Mouse (Mus musculus) cortical plate, adult 2 months (tissue): ENCODE measurements around the gene Sp7.

Source experiments
- CTCF ChIP-seq: fragments of 200-500 bp; IDR thresholded peaks from 2 replicates; pipeline ENCODE4 v1.5.1; 2011; ENCODE audit warnings: mild to moderate bottlenecking, control low read depth, low read length; ENCODE audit not compliant: insufficient read depth; ENCODE audit errors: extremely low read depth
- POLR2A ChIP-seq: fragments of 200-500 bp; IDR thresholded peaks from 2 replicates; pipeline ENCODE4 v1.6.1; 2011; ENCODE audit warnings: mild to moderate bottlenecking, low read length, control low read depth; ENCODE audit not compliant: insufficient read depth; ENCODE audit errors: extremely low read depth

DNA sequence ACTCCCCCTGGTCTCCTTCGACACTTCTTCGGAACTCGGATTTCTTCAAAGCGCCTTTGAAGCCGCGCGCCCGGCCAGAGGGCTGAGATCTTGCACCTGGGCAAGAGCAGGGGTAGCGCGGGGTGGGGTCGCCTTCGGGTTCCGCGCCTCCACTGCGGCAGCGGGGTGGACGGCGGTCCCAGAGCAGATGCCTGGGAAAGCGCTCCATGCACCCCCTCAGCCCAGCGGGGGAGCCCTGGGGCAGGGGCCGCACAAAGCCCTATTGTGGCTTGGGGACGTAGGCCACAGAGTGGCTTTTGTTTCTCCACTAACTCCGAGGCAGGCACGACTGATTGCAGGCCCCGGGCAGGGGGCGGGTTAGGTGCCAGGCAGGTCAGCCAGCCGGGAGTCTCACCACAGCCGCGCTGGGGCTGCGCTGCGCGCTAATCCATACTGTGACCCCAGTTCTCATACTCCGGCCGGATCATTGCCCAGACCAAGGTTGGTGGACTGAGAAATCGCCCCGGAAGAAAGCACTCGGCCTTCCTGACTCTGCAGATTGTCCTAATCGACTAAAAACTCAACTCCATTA lies 11.0 kb downstream of the Sp7 start:
- no peak for TF ChIP-seq POLR2A
- TF ChIP-seq CTCF: no peak
